Mouse (Mus musculus): ENCODE data around the gene Abhd11.
A peak's percentile ranks its signal among the peaks of the same experiment; 100 is the strongest.
"Not testable (repeated sequence)": the region's sequence is repeated elsewhere in the genome, so short reads cannot be mapped to it uniquely, and the experiment has no call there.

The Abhd11 gene

GRCm38 (mm10) chr5:135023344-135024173 lies 14.6 kb downstream of the Abhd11 start, which contains the start of gene Stx1a:
Stx1a (plus strand) TSS chr5:135023482.
- peak; percentile 89 for DNase-seq (ENCODE audit: low spot score)

- no peak for DNase-seq (ENCODE audit: low spot score)
These were observed 15.8 kb downstream of the Abhd11 start for GRCm38 (mm10) chr5:135024665-135025224.

GRCm38 (mm10) chr5:135025899-135026298 lies 16.9 kb downstream of the Abhd11 start:
- no peak for DNase-seq (ENCODE audit: low spot score)

- peak; percentile 58 for DNase-seq (ENCODE audit: low spot score)
These were observed 20.3 kb downstream of the Abhd11 start for GRCm38 (mm10) chr5:135029007-135029854.

GRCm38 (mm10) chr5:135032581-135032980 lies 23.6 kb downstream of the Abhd11 start:
- no peak for DNase-seq (ENCODE audit: low spot score)

GRCm38 (mm10) chr5:135034593-135034992 lies 25.6 kb downstream of the Abhd11 start:
- no peak for DNase-seq (ENCODE audit: low spot score)

- no peak for DNase-seq (ENCODE audit: low spot score)
These were observed 26.8 kb downstream of the Abhd11 start for GRCm38 (mm10) chr5:135035608-135036359.

GRCm38 (mm10) chr5:135037946-135038345 lies 29.0 kb downstream of the Abhd11 start:
- DNase-seq (ENCODE audit: low spot score): no peak

- DNase-seq (ENCODE audit: low spot score): no peak
These were observed 30.6 kb downstream of the Abhd11 start for GRCm38 (mm10) chr5:135039541-135039940.

- no peak for DNase-seq (ENCODE audit: low spot score)
These were observed 31.1 kb downstream of the Abhd11 start for GRCm38 (mm10) chr5:135040059-135040458.

- peak; percentile 85 for DNase-seq (ENCODE audit: low spot score)
These were observed 31.8 kb downstream of the Abhd11 start for GRCm38 (mm10) chr5:135040777-135041176.

GRCm38 (mm10) chr5:135042105-135042788 lies 33.3 kb downstream of the Abhd11 start:
- DNase-seq (ENCODE audit: low spot score): no peak

GRCm38 (mm10) chr5:135044575-135044974 lies 35.6 kb downstream of the Abhd11 start:
- DNase-seq (ENCODE audit: low spot score): no peak

- DNase-seq (ENCODE audit: low spot score): no peak
These were observed 39.6 kb downstream of the Abhd11 start for GRCm38 (mm10) chr5:135048539-135048938.

- not testable (repeated sequence) for DNase-seq (ENCODE audit: low spot score)
These were observed 40.3 kb downstream of the Abhd11 start for GRCm38 (mm10) chr5:135049268-135049667.

GRCm38 (mm10) chr5:135053356-135053755 lies 44.4 kb downstream of the Abhd11 start:
- no peak for DNase-seq (ENCODE audit: low spot score)
